Mouse (Mus musculus) G1E (cell line): ENCODE results near the gene Pak2.

Source experiments
- CTCF ChIP-seq: IDR thresholded peaks from 2 replicates; pipeline ENCODE4 v1.5.1; 2012; ENCODE audit warnings: low read depth, low read length, inconsistent platforms, mixed read lengths
- POLR2AphosphoS5 ChIP-seq: IDR thresholded peaks from 2 replicates; pipeline ENCODE4 v1.6.1; 2012; ENCODE audit warnings: low read depth, low read length, inconsistent platforms; ENCODE audit not compliant: insufficient replicate concordance

GRCm38 (mm10) chr16:32075762-32076161, 3.4 kb downstream of the Pak2 start:
- no peak for TF ChIP-seq POLR2AphosphoS5
- no peak for TF ChIP-seq CTCF
